Comparison of ENCODE assay signal across 1 mouse cellular context in genomic region chr17:26719405-26719804, GRCm38 (mm10).
TF ChIP-seq lines count a peak whose summit lies in the region.

No protein-coding gene starts in this region.

TF ChIP-seq in MEL, 35 proteins besides CTCF, POLR2A, EP300 and RAD21:
- TF ChIP-seq BHLHE40 (IDR thresholded peaks at IDR 0.05; ENCODE audit: borderline replicate concordance, low read depth, low read length) (no peak), TBP (IDR thresholded peaks at IDR 0.05; ENCODE audit: low read depth, low read length) (no peak), TCF12 (IDR thresholded peaks at IDR 0.05; ENCODE audit: low read depth, low read length) (peak; percentile 51; the same call in 1 of the 2 replicates), SMC3 (IDR thresholded peaks at IDR 0.05; ENCODE audit: low read depth, low read length) (no peak), TAL1 (IDR thresholded peaks at IDR 0.05; ENCODE audit: low read length) (0 out of 2 replicates have a peak, but pooled peaks have one; percentile 14), USF1 (IDR thresholded peaks at IDR 0.05; ENCODE audit: low read depth, low read length) (no peak), MYC (IDR thresholded peaks at IDR 0.05; ENCODE audit: low read depth, low read length) (no peak), MEF2A (IDR thresholded peaks at IDR 0.05; ENCODE audit: extremely low read depth, insufficient replicate concordance, low read depth, low read length, poor library complexity, severe bottlenecking) (no peak), GATA1 (IDR thresholded peaks at IDR 0.05; ENCODE audit: low read depth, low read length) (peak; percentile 54; the same call in 1 of the 2 replicates), POLR2AphosphoS2 (IDR thresholded peaks at IDR 0.05; ENCODE audit: low read length) (no peak), SIN3A (IDR thresholded peaks at IDR 0.05; ENCODE audit: low read length) (no peak), POLR2AphosphoS5 (IDR thresholded peaks at IDR 0.05; ENCODE audit: borderline replicate concordance, low read depth, low read length) (no peak), JUND (IDR thresholded peaks at IDR 0.05; ENCODE audit: low read depth, low read length) (no peak), ZNF384 (IDR thresholded peaks at IDR 0.05; ENCODE audit: low read depth, low read length) (no peak), NELFE (IDR thresholded peaks at IDR 0.05; ENCODE audit: low read depth, low read length) (no peak), CHD1 (IDR thresholded peaks at IDR 0.05; ENCODE audit: low read depth, low read length) (no peak), ELF1 (IDR thresholded peaks at IDR 0.05; ENCODE audit: low read depth, low read length) (no peak), GABPA (IDR thresholded peaks at IDR 0.05; ENCODE audit: low read depth, low read length) (no peak), MAFK (IDR thresholded peaks at IDR 0.05; ENCODE audit: borderline replicate concordance, low read depth, low read length) (no peak), E2F4 (IDR thresholded peaks at IDR 0.05; ENCODE audit: borderline replicate concordance, low read depth, low read length) (no peak)
